Mouse (Mus musculus): ENCODE data around the gene Ttc7b. TPM values are rescaled to one million over a fixed set of nuclear protein-coding genes. Genes with fewer than 3 reads are reported as not detected.

Gene Ttc7b
- polyA plus RNA-seq, 1 experiment from 2014 or later: 3.9 TPM

DNA sequence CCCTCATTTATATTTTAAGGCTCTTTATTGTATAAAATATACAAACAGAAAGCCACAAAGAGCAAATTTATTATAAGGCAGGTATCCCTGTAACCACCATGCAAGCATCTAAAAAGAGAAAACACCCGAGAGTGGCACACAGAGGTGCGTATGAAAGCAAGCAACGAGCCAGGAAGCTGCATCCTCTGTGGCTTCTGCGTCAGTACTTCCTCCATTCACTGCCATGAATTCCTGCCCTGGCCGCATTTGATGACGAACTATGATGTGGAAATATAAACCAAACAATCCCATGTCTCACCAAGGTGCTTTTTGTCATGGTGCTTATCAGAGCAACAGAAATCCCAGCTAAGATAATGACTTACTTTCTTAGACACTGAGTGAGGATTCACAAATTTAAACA, 88.8 kb downstream of the Ttc7b start:
- 80% methylated on average over 6 of the region's 6 CpGs for WGBS
- Histone ChIP-seq H3K9me3 (ENCODE audit: low read length) (no peaks in the 10 kb centered on the region), H3K4me2 (replicated peaks; ENCODE audit: low read depth, low read length) (no peak overlapping the region), H3K27me3 (ENCODE audit: insufficient read depth, low read length) (no peaks in the 10 kb centered on the region), H3K36me3 (ENCODE audit: insufficient read depth, low read length) (no peaks in the 10 kb centered on the region), H3K4me3 (ENCODE audit: low read length) (no peak overlapping the region), H3K27ac (ENCODE audit: low read length) (no peak overlapping the region), H3K9ac (replicated peaks; ENCODE audit: low read length) (no peak overlapping the region), H3K4me1 (ENCODE audit: insufficient read depth, low read length) (no peaks in the 10 kb centered on the region)
- no peak for ATAC-seq (ENCODE audit: low FRiP score, low TSS enrichment)

DNA sequence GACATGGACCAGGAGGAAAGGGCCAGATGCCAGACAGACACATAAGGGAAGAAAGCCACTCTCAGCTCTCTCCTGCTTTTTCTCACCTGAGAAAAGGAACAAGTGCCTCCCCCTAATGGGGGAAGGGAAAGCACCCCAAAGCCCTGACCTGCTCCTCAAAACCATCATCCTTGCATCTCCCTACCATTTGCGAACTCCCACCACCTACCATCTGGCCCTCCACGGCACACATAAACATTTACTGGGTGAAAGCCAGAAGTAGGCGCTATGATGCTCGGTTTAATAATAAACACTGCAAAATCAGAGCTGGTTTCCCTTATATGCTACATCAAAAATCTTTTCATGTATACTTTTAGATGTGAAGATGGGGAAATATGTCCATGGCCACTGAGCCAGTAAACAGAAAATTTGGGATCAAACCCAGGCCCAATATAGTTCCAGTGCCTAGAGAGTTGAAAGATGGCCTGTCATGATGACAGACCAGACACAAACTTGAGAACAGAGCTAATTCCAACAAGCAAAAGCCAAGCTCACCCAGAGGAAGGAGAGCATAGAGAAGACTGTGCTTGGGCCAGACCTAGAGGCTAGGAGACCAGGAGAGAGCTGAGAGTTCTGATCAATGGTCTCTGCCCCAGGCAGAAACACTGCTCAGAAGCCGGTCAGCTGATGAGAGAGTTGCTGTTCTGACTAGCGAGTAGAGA, 91.1 kb downstream of the Ttc7b start:
- Histone ChIP-seq H3K4me2 (replicated peaks; ENCODE audit: low read depth, low read length) (no peak overlapping the region), H3K9ac (replicated peaks; ENCODE audit: low read length) (no peak overlapping the region), H3K4me1 (ENCODE audit: insufficient read depth, low read length) (no peaks in the 10 kb centered on the region), H3K27me3 (ENCODE audit: insufficient read depth, low read length) (no peaks in the 10 kb centered on the region), H3K36me3 (ENCODE audit: insufficient read depth, low read length) (no peaks in the 10 kb centered on the region), H3K4me3 (ENCODE audit: low read length) (no peak overlapping the region), H3K27ac (ENCODE audit: low read length) (no peak overlapping the region), H3K9me3 (ENCODE audit: low read length) (no peaks in the 10 kb centered on the region)
- no peak for ATAC-seq (ENCODE audit: low FRiP score, low TSS enrichment)
- 94% methylated on average over 6 of the region's 6 CpGs for WGBS

DNA sequence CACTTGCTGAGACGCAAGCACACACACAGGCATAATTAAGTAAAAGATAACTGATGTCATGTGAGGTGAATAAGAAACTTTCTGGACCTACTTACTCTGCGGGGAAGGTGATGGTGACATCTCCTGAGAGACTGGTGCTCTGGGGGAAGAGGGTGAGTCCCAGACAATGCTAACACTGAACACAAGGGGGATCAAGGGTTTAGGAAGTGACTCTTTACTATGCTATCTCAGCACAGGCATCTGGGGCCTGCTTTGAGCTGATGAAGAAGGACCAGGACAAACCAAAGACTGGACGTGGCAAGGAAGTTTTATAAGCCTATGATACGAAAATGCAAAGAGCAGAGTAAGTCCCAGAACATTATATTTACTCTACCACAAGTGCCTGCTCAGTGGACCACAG, 92.4 kb downstream of the Ttc7b start:
- no peak overlapping the region for H3K27ac ChIP-seq (ENCODE audit: low read length)
- no peaks in the 10 kb centered on the region for H3K36me3 ChIP-seq (ENCODE audit: insufficient read depth, low read length)
- WGBS: 92% methylated on average over 4 of the region's 4 CpGs
- ATAC-seq (ENCODE audit: low FRiP score, low TSS enrichment): no peak
- no peak overlapping the region for H3K4me2 ChIP-seq (replicated peaks; ENCODE audit: low read depth, low read length)
- H3K4me1 ChIP-seq (ENCODE audit: insufficient read depth, low read length): no peaks in the 10 kb centered on the region
- H3K27me3 ChIP-seq (ENCODE audit: insufficient read depth, low read length): no peaks in the 10 kb centered on the region
- H3K9me3 ChIP-seq (ENCODE audit: low read length): no peaks in the 10 kb centered on the region
- no peak overlapping the region for H3K4me3 ChIP-seq (ENCODE audit: low read length)
- no peak overlapping the region for H3K9ac ChIP-seq (replicated peaks; ENCODE audit: low read length)

DNA sequence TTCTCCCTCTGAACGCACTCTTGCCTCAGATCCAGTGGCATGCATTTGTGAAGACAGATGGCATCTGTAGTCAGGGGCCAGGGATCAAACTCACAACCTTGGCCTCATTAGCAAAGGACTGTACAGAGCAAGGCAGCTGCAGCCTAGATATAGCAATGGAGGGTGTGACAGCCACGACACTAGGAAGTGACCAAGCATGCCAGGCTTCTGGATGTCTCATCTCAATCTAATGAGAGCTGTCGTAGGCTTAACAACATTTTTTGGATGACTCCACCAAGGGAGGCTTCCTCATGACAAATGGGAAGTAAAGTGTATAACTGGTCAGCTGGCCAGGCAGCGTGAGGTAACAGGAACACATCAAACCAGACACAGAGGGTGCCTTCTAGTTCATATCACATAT, 94.4 kb downstream of the Ttc7b start:
- no peaks in the 10 kb centered on the region for H3K36me3 ChIP-seq (ENCODE audit: insufficient read depth, low read length)
- H3K9ac ChIP-seq (replicated peaks; ENCODE audit: low read length): no peak overlapping the region
- no peak overlapping the region for H3K27ac ChIP-seq (ENCODE audit: low read length)
- WGBS: 35% methylated on average over 4 of the region's 4 CpGs
- H3K27me3 ChIP-seq (ENCODE audit: insufficient read depth, low read length): no peaks in the 10 kb centered on the region
- H3K4me3 ChIP-seq (ENCODE audit: low read length): no peak overlapping the region
- ATAC-seq (ENCODE audit: low FRiP score, low TSS enrichment): no peak
- no peaks in the 10 kb centered on the region for H3K9me3 ChIP-seq (ENCODE audit: low read length)
- no peak overlapping the region for H3K4me2 ChIP-seq (replicated peaks; ENCODE audit: low read depth, low read length)
- peaks cover 6% of the 10 kb centered on the region; the same call in 1 of the 2 replicates for H3K4me1 ChIP-seq (ENCODE audit: insufficient read depth, low read length)

DNA sequence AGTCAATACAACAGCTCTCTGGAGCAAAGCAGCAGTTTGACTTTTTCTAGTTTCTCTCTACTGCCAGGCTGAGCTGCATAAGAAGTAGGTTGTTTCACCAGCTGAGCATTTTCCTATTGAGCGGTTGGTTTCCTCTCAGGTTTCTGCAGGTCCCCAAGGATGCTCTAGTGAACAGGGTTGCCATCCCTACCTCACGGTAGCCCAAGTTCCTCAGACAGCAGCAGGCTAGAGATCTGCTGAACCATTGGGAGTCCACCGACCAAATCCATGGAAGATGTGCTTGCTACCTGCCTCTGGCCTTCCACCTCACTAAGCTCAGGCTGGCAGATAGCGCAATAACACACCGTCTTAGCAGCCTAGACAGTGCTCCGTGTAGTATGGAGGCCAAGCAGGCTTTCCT, 95.6 kb downstream of the Ttc7b start:
- 88% methylated on average over 6 of the region's 6 CpGs for WGBS
- no peak for ATAC-seq (ENCODE audit: low FRiP score, low TSS enrichment)

DNA sequence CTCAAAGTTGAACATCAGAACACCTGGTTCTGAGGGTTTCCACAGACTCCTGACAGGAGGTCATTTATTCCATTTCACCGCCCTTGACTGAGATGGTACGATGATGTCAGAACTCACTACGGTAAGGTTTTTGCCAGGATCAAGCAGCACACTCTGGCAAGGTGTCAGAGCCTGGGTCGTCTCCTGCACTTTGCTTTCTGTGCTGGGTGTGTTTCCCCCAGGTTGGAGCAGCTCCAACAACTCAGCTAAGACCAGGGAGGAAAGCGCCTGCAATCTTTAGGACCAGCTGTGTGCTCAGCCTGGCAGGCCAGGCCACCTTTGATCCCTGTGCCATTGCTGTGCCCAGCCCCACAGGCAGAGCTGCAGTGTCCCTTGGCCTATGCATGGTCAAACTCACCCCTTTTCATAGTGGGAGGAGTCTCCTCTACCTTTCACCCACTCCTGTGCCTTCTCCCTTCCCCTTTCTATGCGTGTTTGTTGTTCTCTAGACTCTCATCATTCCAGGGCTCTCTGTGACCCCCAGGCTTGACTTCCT, 98.3 kb downstream of the Ttc7b start:
- WGBS: 57% methylated on average over 6 of the region's 6 CpGs
- Histone ChIP-seq H3K4me3 (ENCODE audit: low read length) (no peak overlapping the region), H3K9me3 (ENCODE audit: low read length) (no peaks in the 10 kb centered on the region), H3K4me2 (replicated peaks; ENCODE audit: low read depth, low read length) (no peak overlapping the region), H3K4me1 (ENCODE audit: insufficient read depth, low read length) (peaks cover 6% of the 10 kb centered on the region; the same call in 1 of the 2 replicates), H3K27me3 (ENCODE audit: insufficient read depth, low read length) (no peaks in the 10 kb centered on the region), H3K36me3 (ENCODE audit: insufficient read depth, low read length) (no peaks in the 10 kb centered on the region), H3K27ac (ENCODE audit: low read length) (no peak overlapping the region), H3K9ac (replicated peaks; ENCODE audit: low read length) (no peak overlapping the region)
- peak; percentile 79 for ATAC-seq (ENCODE audit: low FRiP score, low TSS enrichment)

More for the DNA sequence above, 95.6 kb downstream of the Ttc7b start:
- Histone ChIP-seq H3K9ac (replicated peaks; ENCODE audit: low read length) (no peak overlapping the region), H3K4me1 (ENCODE audit: insufficient read depth, low read length) (peaks cover 6% of the 10 kb centered on the region; the same call in 1 of the 2 replicates), H3K27ac (ENCODE audit: low read length) (no peak overlapping the region), H3K9me3 (ENCODE audit: low read length) (no peaks in the 10 kb centered on the region), H3K27me3 (ENCODE audit: insufficient read depth, low read length) (no peaks in the 10 kb centered on the region), H3K4me3 (ENCODE audit: low read length) (no peak overlapping the region), H3K4me2 (replicated peaks; ENCODE audit: low read depth, low read length) (no peak overlapping the region), H3K36me3 (ENCODE audit: insufficient read depth, low read length) (no peaks in the 10 kb centered on the region)

DNA sequence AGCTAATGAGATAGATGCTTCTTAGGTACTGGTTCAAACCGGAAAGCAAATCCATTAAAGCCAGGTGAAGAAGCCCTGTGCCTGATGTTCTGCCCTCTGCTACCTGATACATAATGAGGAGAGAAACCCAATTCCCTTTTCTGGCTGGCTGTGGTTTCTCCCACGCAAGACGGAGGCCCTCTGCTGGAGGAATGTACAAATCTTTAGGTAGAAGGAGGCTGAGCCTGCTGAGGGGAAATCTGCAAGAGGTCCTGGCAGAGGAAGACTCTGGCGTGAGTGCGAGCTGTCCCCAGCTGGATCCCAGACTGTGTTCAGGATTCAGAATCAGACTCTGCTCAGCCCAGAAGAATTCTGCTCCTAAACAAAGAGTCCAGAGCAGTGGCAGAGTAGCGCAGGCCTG, 99.1 kb downstream of the Ttc7b start:
- no peak overlapping the region for H3K27ac ChIP-seq (ENCODE audit: low read length)
- H3K9ac ChIP-seq (replicated peaks; ENCODE audit: low read length): no peak overlapping the region; the same call in 1 of the 2 replicates
- peak; percentile 36; the same call in 1 of the 2 replicates for ATAC-seq (ENCODE audit: low FRiP score, low TSS enrichment)
- H3K4me1 ChIP-seq (ENCODE audit: insufficient read depth, low read length): peaks cover 6% of the 10 kb centered on the region; the same call in 1 of the 2 replicates
- H3K27me3 ChIP-seq (ENCODE audit: insufficient read depth, low read length): no peaks in the 10 kb centered on the region
- H3K4me2 ChIP-seq (replicated peaks; ENCODE audit: low read depth, low read length): no peak overlapping the region
- WGBS: 53% methylated on average over 6 of the region's 6 CpGs
- no peaks in the 10 kb centered on the region for H3K9me3 ChIP-seq (ENCODE audit: low read length)
- H3K36me3 ChIP-seq (ENCODE audit: insufficient read depth, low read length): no peaks in the 10 kb centered on the region
- H3K4me3 ChIP-seq (ENCODE audit: low read length): no peak overlapping the region

DNA sequence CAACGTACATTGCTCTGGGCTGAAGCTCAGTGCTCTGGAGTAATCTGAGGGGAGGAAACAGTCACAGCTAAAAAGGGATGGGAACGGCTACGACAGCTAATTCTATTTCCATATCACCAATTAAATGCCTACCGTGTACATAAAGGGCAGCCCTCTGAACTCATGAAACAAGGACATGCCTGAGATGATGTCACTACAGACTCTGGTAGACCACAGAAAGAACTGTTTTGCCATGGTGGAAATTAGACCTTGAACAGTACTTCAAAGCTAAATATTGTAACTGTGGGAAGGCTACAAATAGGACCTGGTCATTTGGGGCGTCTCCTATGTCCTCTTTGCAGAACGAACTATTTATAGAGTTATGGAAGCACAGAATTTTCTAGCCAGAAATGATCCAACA, 99.7 kb downstream of the Ttc7b start:
- Histone ChIP-seq H3K9me3 (ENCODE audit: low read length) (no peaks in the 10 kb centered on the region), H3K4me2 (replicated peaks; ENCODE audit: low read depth, low read length) (no peak overlapping the region), H3K27ac (ENCODE audit: low read length) (no peak overlapping the region), H3K9ac (replicated peaks; ENCODE audit: low read length) (no peak overlapping the region), H3K4me3 (ENCODE audit: low read length) (no peak overlapping the region), H3K27me3 (ENCODE audit: insufficient read depth, low read length) (no peaks in the 10 kb centered on the region), H3K4me1 (ENCODE audit: insufficient read depth, low read length) (peaks cover 6% of the 10 kb centered on the region; the same call in 1 of the 2 replicates), H3K36me3 (ENCODE audit: insufficient read depth, low read length) (no peaks in the 10 kb centered on the region)
- WGBS: 80% methylated on average over 6 of the region's 6 CpGs
- ATAC-seq (ENCODE audit: low FRiP score, low TSS enrichment): no peak

DNA sequence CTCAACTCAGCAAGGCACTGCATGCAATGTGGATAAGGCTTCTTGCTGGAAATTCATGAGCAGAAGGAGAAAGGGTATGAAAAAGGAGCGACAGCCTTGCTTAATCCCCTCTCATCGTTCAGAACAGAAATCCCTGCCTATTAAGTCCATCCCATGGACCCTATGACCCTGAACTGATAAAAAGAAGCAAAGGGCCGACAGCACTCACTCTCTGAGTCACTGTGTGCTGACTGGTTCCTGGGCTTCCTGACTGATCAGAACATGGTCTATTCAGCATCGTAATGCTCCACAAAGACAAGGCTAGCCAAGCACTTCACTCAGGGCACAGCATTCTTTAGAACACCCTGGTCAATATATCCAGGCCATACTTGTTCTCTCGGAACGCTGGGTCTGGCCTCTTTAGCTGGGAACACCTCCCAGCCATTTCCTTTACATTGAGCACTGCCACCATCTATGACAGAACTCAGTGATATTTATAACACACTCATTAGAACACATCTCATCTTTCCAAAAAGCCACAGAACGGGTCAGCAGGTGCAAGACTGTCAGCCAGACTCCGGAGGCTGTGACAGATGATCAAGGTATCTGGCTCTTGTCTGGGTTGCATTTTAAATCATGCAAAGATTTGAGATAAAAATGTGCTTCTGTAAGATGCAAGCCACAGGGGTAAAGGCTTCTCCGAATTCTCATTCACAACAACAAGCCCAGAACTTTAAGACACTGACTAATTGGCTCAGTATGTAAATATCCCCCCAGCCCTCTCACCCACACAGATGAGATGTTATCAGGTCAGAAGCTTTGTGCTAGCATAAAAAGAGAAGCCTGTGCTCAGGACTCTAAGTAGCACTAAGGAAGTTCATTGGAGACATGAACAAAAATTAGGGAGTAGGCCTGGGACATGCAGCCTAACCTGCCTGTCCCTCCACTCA, 100.4 kb downstream of the Ttc7b start:
- Histone ChIP-seq H3K27ac (ENCODE audit: low read length) (no peak overlapping the region), H3K4me2 (replicated peaks; ENCODE audit: low read depth, low read length) (no peak overlapping the region), H3K36me3 (ENCODE audit: insufficient read depth, low read length) (no peaks in the 10 kb centered on the region), H3K9ac (replicated peaks; ENCODE audit: low read length) (no peak overlapping the region), H3K4me1 (ENCODE audit: insufficient read depth, low read length) (peaks cover 6% of the 10 kb centered on the region; the same call in 1 of the 2 replicates), H3K4me3 (ENCODE audit: low read length) (no peak overlapping the region), H3K9me3 (ENCODE audit: low read length) (no peaks in the 10 kb centered on the region), H3K27me3 (ENCODE audit: insufficient read depth, low read length) (no peaks in the 10 kb centered on the region)
- WGBS: 60% methylated on average over 9 of the region's 9 CpGs
- ATAC-seq (ENCODE audit: low FRiP score, low TSS enrichment): no peak

Data from kidney, embryonic 16.5 days (tissue).